Mouse (Mus musculus) midbrain, embryonic 15.5 days (tissue): ENCODE results near the gene Ecpas. TPM values are rescaled to one million over a fixed set of nuclear protein-coding genes. Genes with fewer than 3 reads are reported as not detected.

Experiments
- ATAC-seq: fragments of 200-750 bp; cut with Nextera tagmentation; replicated peaks from 2 replicates; pipeline ENCODE4 v1.8.0; 2017; ENCODE audit warnings: moderate TSS enrichment
- H3K27ac ChIP-seq: fragments of 300-500 bp; sonication (generic); 2 replicates; pipeline ENCODE4 v1.5.1; 2015; ENCODE audit warnings: mild to moderate bottlenecking, inconsistent platforms
- H3K27me3 ChIP-seq: fragments of 300-500 bp; sonication (generic); replicated peaks from 2 replicates; pipeline ENCODE4 v1.6.1; 2015; ENCODE audit warnings: inconsistent platforms
- H3K36me3 ChIP-seq: fragments of 300-500 bp; sonication (generic); replicated peaks from 2 replicates; pipeline ENCODE4 v1.6.1; 2015; ENCODE audit warnings: inconsistent platforms
- H3K4me1 ChIP-seq: fragments of 300-500 bp; sonication (generic); 2 replicates; pipeline ENCODE4 v1.6.1; 2015; ENCODE audit warnings: inconsistent platforms
- H3K4me2 ChIP-seq: fragments of 300-500 bp; sonication (generic); 2 replicates; pipeline ENCODE4 v1.6.1; 2015; ENCODE audit warnings: inconsistent platforms, mild to moderate bottlenecking, moderate library complexity
- H3K4me3 ChIP-seq: fragments of 300-500 bp; sonication (generic); 2 replicates; pipeline ENCODE4 v1.5.1; 2015; ENCODE audit warnings: mild to moderate bottlenecking, inconsistent platforms
- H3K9ac ChIP-seq: fragments of 300-500 bp; sonication (generic); 2 replicates; pipeline ENCODE4 v1.6.1; 2015; ENCODE audit warnings: mild to moderate bottlenecking, inconsistent platforms
- H3K9me3 ChIP-seq: fragments of 300-500 bp; sonication (generic); 2 replicates; pipeline ENCODE4 v1.6.1; 2016; ENCODE audit warnings: inconsistent platforms
- WGBS: fragments of 180-500 bp; shearing (Covaris S2); methylation state at CpG from one replicate; pipeline ENCODE4 v1.1.7; 2015; ENCODE audit warnings: mixed read lengths; 5-methylcytosine and 5-hydroxymethylcytosine counted together
- polyA plus RNA-seq: library from polyadenylated mRNA; unstranded; fragments of >200 nt; fragmentation: Nextera tagmentation; extraction: Ambion mirVana; gene quantifications from 2 replicates; pipeline ENCODE4 v1.2.1, GENCODE M21; 2015

Gene Ecpas
- 33.3 and 35.2 TPM in 2 replicates for polyA plus RNA-seq

GRCm38 (mm10) chr4:58912629-58913335, at the start of gene Ecpas:
Gene Ecpas, minus strand, starts transcription at chr4:58912749.
- Histone ChIP-seq H3K4me2 (peak within 1 kb of the TSS; percentile 65), H3K9ac (peak within 1 kb of the TSS; percentile 99), H3K36me3 (no peaks in the 10 kb centered on the region), H3K27me3 (no peaks in the 10 kb centered on the region), H3K27ac (peak within 1 kb of the TSS; percentile 100), H3K4me1 (peaks cover 14% of the 10 kb centered on the region), H3K4me3 (peak within 1 kb of the TSS; percentile 91), H3K9me3 (no peaks in the 10 kb centered on the region)
- WGBS: 3% methylated on average over 43 of the region's 43 CpGs
- ATAC-seq: peak; percentile 43; the same call in 1 of the 2 replicates

- H3K4me3 ChIP-seq: no peak overlapping the region
- H3K4me2 ChIP-seq: no peak overlapping the region
- no peak overlapping the region for H3K9ac ChIP-seq
- peaks cover 7% of the 10 kb centered on the region; the same call in 1 of the 2 replicates for H3K36me3 ChIP-seq
- no peak for ATAC-seq
- H3K9me3 ChIP-seq: no peaks in the 10 kb centered on the region
- H3K27ac ChIP-seq: no peak overlapping the region
- WGBS: 94% methylated on average over 15 of the region's 15 CpGs
- no peaks in the 10 kb centered on the region for H3K4me1 ChIP-seq
- no peaks in the 10 kb centered on the region for H3K27me3 ChIP-seq
Observed at GRCm38 (mm10) chr4:58961719-58962118, 49.2 kb upstream of the Ecpas start.

GRCm38 (mm10) chr4:58952630-58953029, 40.1 kb upstream of the Ecpas start:
- ATAC-seq: no peak
- peaks cover 8% of the 10 kb centered on the region for H3K36me3 ChIP-seq
- 94% methylated on average over 11 of the region's 11 CpGs for WGBS
- H3K9me3 ChIP-seq: no peaks in the 10 kb centered on the region
- no peaks in the 10 kb centered on the region for H3K4me1 ChIP-seq
- H3K4me2 ChIP-seq: no peak overlapping the region
- H3K4me3 ChIP-seq: no peak overlapping the region
- no peak overlapping the region for H3K9ac ChIP-seq
- H3K27ac ChIP-seq: no peak overlapping the region
- H3K27me3 ChIP-seq: no peaks in the 10 kb centered on the region

- peaks cover 13% of the 10 kb centered on the region for H3K4me1 ChIP-seq
- H3K4me2 ChIP-seq: no peak overlapping the region
- H3K36me3 ChIP-seq: no peaks in the 10 kb centered on the region
- H3K27me3 ChIP-seq: no peaks in the 10 kb centered on the region
- no peak overlapping the region for H3K9ac ChIP-seq
- no peak overlapping the region for H3K4me3 ChIP-seq
- 85% methylated on average over 4 of the region's 4 CpGs for WGBS
- no peak for ATAC-seq
- no peaks in the 10 kb centered on the region for H3K9me3 ChIP-seq
- H3K27ac ChIP-seq: no peak overlapping the region
Observed at GRCm38 (mm10) chr4:58948391-58948790, 35.8 kb upstream of the Ecpas start.

GRCm38 (mm10) chr4:58944695-58945094, 32.1 kb upstream of the Ecpas start:
- ATAC-seq: no peak
- WGBS: 68% methylated on average over 5 of the region's 5 CpGs
- H3K4me2 ChIP-seq: peak overlapping the region; percentile 77
- peaks cover 19% of the 10 kb centered on the region for H3K4me1 ChIP-seq
- H3K9me3 ChIP-seq: no peaks in the 10 kb centered on the region
- no peaks in the 10 kb centered on the region for H3K36me3 ChIP-seq
- H3K27ac ChIP-seq: no peak overlapping the region
- H3K27me3 ChIP-seq: no peaks in the 10 kb centered on the region
- peak overlapping the region; percentile 81 for H3K4me3 ChIP-seq
- H3K9ac ChIP-seq: peak overlapping the region; percentile 65; the same call in 1 of the 2 replicates

- peak overlapping the region; percentile 81 for H3K4me3 ChIP-seq
- peak; percentile 37 for ATAC-seq
- WGBS: 24% methylated on average over 6 of the region's 6 CpGs
- peak overlapping the region; percentile 65 for H3K9ac ChIP-seq
- peak overlapping the region; percentile 77 for H3K4me2 ChIP-seq
- H3K4me1 ChIP-seq: peaks cover 19% of the 10 kb centered on the region
- H3K27ac ChIP-seq: peak overlapping the region; percentile 83
- no peaks in the 10 kb centered on the region for H3K9me3 ChIP-seq
- H3K27me3 ChIP-seq: no peaks in the 10 kb centered on the region
- no peaks in the 10 kb centered on the region for H3K36me3 ChIP-seq
Observed at GRCm38 (mm10) chr4:58944206-58944553, 31.6 kb upstream of the Ecpas start.

- Histone ChIP-seq H3K4me1 (peaks cover 19% of the 10 kb centered on the region), H3K9me3 (no peaks in the 10 kb centered on the region), H3K36me3 (no peaks in the 10 kb centered on the region), H3K27ac (peak within 1 kb of the TSS; percentile 83), H3K4me2 (peak within 1 kb of the TSS; percentile 77), H3K4me3 (peak within 1 kb of the TSS; percentile 81), H3K27me3 (no peaks in the 10 kb centered on the region), H3K9ac (peak within 1 kb of the TSS; percentile 65)
- WGBS: 1% methylated on average over 50 of the region's 50 CpGs
- ATAC-seq: peak; percentile 93
Observed at GRCm38 (mm10) chr4:58943420-58944205, 31.1 kb upstream of the Ecpas start, which contains the start of gene Zkscan16. Gene Zkscan16, plus strand, starts transcription at chr4:58943628.

- peaks cover 19% of the 10 kb centered on the region for H3K4me1 ChIP-seq
- peak overlapping the region; percentile 65 for H3K9ac ChIP-seq
- 81% methylated on average over 4 of the region's 4 CpGs for WGBS
- H3K4me2 ChIP-seq: peak overlapping the region; percentile 77
- peak overlapping the region; percentile 83 for H3K27ac ChIP-seq
- peak overlapping the region; percentile 81 for H3K4me3 ChIP-seq
- no peaks in the 10 kb centered on the region for H3K36me3 ChIP-seq
- H3K27me3 ChIP-seq: no peaks in the 10 kb centered on the region
- ATAC-seq: peak; percentile 25
- H3K9me3 ChIP-seq: no peaks in the 10 kb centered on the region
Observed at GRCm38 (mm10) chr4:58942942-58943341, 30.4 kb upstream of the Ecpas start.

GRCm38 (mm10) chr4:58941638-58942037, 29.1 kb upstream of the Ecpas start:
- Histone ChIP-seq H3K4me3 (no peak overlapping the region), H3K27ac (no peak overlapping the region), H3K27me3 (no peaks in the 10 kb centered on the region), H3K4me2 (no peak overlapping the region), H3K4me1 (peaks cover 19% of the 10 kb centered on the region), H3K9me3 (no peaks in the 10 kb centered on the region), H3K36me3 (no peaks in the 10 kb centered on the region), H3K9ac (no peak overlapping the region)
- ATAC-seq: no peak

GRCm38 (mm10) chr4:58935846-58936245, 23.3 kb upstream of the Ecpas start:
- H3K27me3 ChIP-seq: no peaks in the 10 kb centered on the region
- no peak overlapping the region for H3K4me3 ChIP-seq
- no peak for ATAC-seq
- H3K4me1 ChIP-seq: 0 out of 2 replicates have a peak, but pooled peaks cover 7% of the 10 kb centered on the region
- WGBS: 43% methylated on average over 3 of the region's 3 CpGs
- no peaks in the 10 kb centered on the region for H3K36me3 ChIP-seq
- no peaks in the 10 kb centered on the region for H3K9me3 ChIP-seq
- H3K4me2 ChIP-seq: no peak overlapping the region
- H3K9ac ChIP-seq: no peak overlapping the region
- no peak overlapping the region for H3K27ac ChIP-seq

GRCm38 (mm10) chr4:58934746-58935476, 22.4 kb upstream of the Ecpas start:
- Histone ChIP-seq H3K27ac (no peak overlapping the region), H3K36me3 (no peaks in the 10 kb centered on the region), H3K27me3 (no peaks in the 10 kb centered on the region), H3K4me2 (no peak overlapping the region), H3K9me3 (no peaks in the 10 kb centered on the region), H3K4me3 (no peak overlapping the region), H3K4me1 (0 out of 2 replicates have a peak, but pooled peaks cover 7% of the 10 kb centered on the region), H3K9ac (no peak overlapping the region)
- ATAC-seq: peak; percentile 84
- WGBS: 43% methylated on average over 15 of the region's 15 CpGs

- Histone ChIP-seq H3K4me1 (0 out of 2 replicates have a peak, but pooled peaks cover 7% of the 10 kb centered on the region), H3K9me3 (no peaks in the 10 kb centered on the region), H3K4me2 (no peak overlapping the region), H3K36me3 (no peaks in the 10 kb centered on the region), H3K9ac (no peak overlapping the region), H3K27ac (no peak overlapping the region), H3K4me3 (no peak overlapping the region), H3K27me3 (no peaks in the 10 kb centered on the region)
- whole genome bisulfite sequencing: 84% methylated on average over 4 of the region's 4 CpGs
- no peak for ATAC-seq
Observed at GRCm38 (mm10) chr4:58934308-58934707, 21.8 kb upstream of the Ecpas start.
